Mouse (Mus musculus): ENCODE measurements around the gene Dhx58. TPM values are rescaled to one million over a fixed set of nuclear protein-coding genes. Genes with fewer than 3 reads are reported as not detected.

Gene Dhx58
- polyA plus RNA-seq, 1 experiment from 2014 or later: 1.3 TPM

GRCm38 (mm10) chr11:100685371-100685770 lies 18.7 kb downstream of the Dhx58 start:
- 65% methylated on average over 2 of the region's 3 CpGs for WGBS (ENCODE audit: insufficient replicate concordance)
- Histone ChIP-seq H3K4me3 (ENCODE audit: low read depth, low read length) (no peak overlapping the region), H3K9me3 (replicated peaks; ENCODE audit: control insufficient read depth, low read length) (no peaks in the 10 kb centered on the region), H3K4me2 (no peak overlapping the region), H3K9ac (ENCODE audit: low read depth, low read length) (no peak overlapping the region), H3K36me3 (ENCODE audit: control insufficient read depth, insufficient read depth, low read length) (no peaks in the 10 kb centered on the region), H3K4me1 (ENCODE audit: control insufficient read depth, insufficient read depth, low read length) (0 out of 2 replicates have a peak, but pooled peaks cover 2% of the 10 kb centered on the region), H3K27me3 (ENCODE audit: control insufficient read depth, insufficient read depth, low read length) (peaks cover 2% of the 10 kb centered on the region; the same call in 1 of the 2 replicates), H3K27ac (ENCODE audit: low read depth, low read length) (no peak overlapping the region)
- no peak for ATAC-seq (replicated peaks; ENCODE audit: insufficient number of reproducible peaks, low FRiP score, low TSS enrichment)

- 63% methylated on average over 2 of the region's 2 CpGs for WGBS (ENCODE audit: insufficient replicate concordance)
Observed at GRCm38 (mm10) chr11:100684084-100684483, 20.0 kb downstream of the Dhx58 start.

GRCm38 (mm10) chr11:100682526-100682925 lies 21.5 kb downstream of the Dhx58 start:
- no peak overlapping the region for H3K4me3 ChIP-seq (ENCODE audit: low read depth, low read length)
- H3K36me3 ChIP-seq (ENCODE audit: control insufficient read depth, insufficient read depth, low read length): no peaks in the 10 kb centered on the region
- ATAC-seq (replicated peaks; ENCODE audit: insufficient number of reproducible peaks, low FRiP score, low TSS enrichment): no peak
- no peaks in the 10 kb centered on the region for H3K27me3 ChIP-seq (ENCODE audit: control insufficient read depth, insufficient read depth, low read length)
- H3K4me1 ChIP-seq (ENCODE audit: control insufficient read depth, insufficient read depth, low read length): 0 out of 2 replicates have a peak, but pooled peaks cover 2% of the 10 kb centered on the region
- WGBS (ENCODE audit: insufficient replicate concordance): 70% methylated on average over 5 of the region's 5 CpGs
- H3K4me2 ChIP-seq: no peak overlapping the region
- H3K27ac ChIP-seq (ENCODE audit: low read depth, low read length): no peak overlapping the region
- no peak overlapping the region for H3K9ac ChIP-seq (ENCODE audit: low read depth, low read length)
- no peaks in the 10 kb centered on the region for H3K9me3 ChIP-seq (replicated peaks; ENCODE audit: control insufficient read depth, low read length)

More at GRCm38 (mm10) chr11:100684084-100684483, 20.0 kb downstream of the Dhx58 start:
- H3K36me3 ChIP-seq (ENCODE audit: control insufficient read depth, insufficient read depth, low read length): no peaks in the 10 kb centered on the region
- ATAC-seq (replicated peaks; ENCODE audit: insufficient number of reproducible peaks, low FRiP score, low TSS enrichment): no peak
- H3K27ac ChIP-seq (ENCODE audit: low read depth, low read length): no peak overlapping the region
- H3K4me2 ChIP-seq: no peak overlapping the region
- H3K4me1 ChIP-seq (ENCODE audit: control insufficient read depth, insufficient read depth, low read length): 0 out of 2 replicates have a peak, but pooled peaks cover 2% of the 10 kb centered on the region
- no peak overlapping the region for H3K9ac ChIP-seq (ENCODE audit: low read depth, low read length)
- H3K4me3 ChIP-seq (ENCODE audit: low read depth, low read length): no peak overlapping the region
- no peaks in the 10 kb centered on the region for H3K27me3 ChIP-seq (ENCODE audit: control insufficient read depth, insufficient read depth, low read length)
- no peaks in the 10 kb centered on the region for H3K9me3 ChIP-seq (replicated peaks; ENCODE audit: control insufficient read depth, low read length)

- H3K27me3 ChIP-seq (ENCODE audit: control insufficient read depth, insufficient read depth, low read length): no peaks in the 10 kb centered on the region
- no peaks in the 10 kb centered on the region for H3K9me3 ChIP-seq (replicated peaks; ENCODE audit: control insufficient read depth, low read length)
- H3K36me3 ChIP-seq (ENCODE audit: control insufficient read depth, insufficient read depth, low read length): no peaks in the 10 kb centered on the region
- no peak overlapping the region for H3K4me2 ChIP-seq
- 0 out of 2 replicates have a peak overlapping the region, but pooled peaks have one; percentile 16 for H3K9ac ChIP-seq (ENCODE audit: low read depth, low read length)
- WGBS (ENCODE audit: insufficient replicate concordance): 79% methylated on average over 5 of the region's 5 CpGs
- no peak overlapping the region for H3K27ac ChIP-seq (ENCODE audit: low read depth, low read length)
- H3K4me1 ChIP-seq (ENCODE audit: control insufficient read depth, insufficient read depth, low read length): 0 out of 2 replicates have a peak, but pooled peaks cover 5% of the 10 kb centered on the region
- H3K4me3 ChIP-seq (ENCODE audit: low read depth, low read length): no peak overlapping the region
- no peak for ATAC-seq (replicated peaks; ENCODE audit: insufficient number of reproducible peaks, low FRiP score, low TSS enrichment)
Observed at GRCm38 (mm10) chr11:100681826-100682225, 22.2 kb downstream of the Dhx58 start.

GRCm38 (mm10) chr11:100677810-100678209 lies 26.3 kb downstream of the Dhx58 start:
- no peak overlapping the region for H3K4me2 ChIP-seq
- no peaks in the 10 kb centered on the region for H3K36me3 ChIP-seq (ENCODE audit: control insufficient read depth, insufficient read depth, low read length)
- no peak for ATAC-seq (replicated peaks; ENCODE audit: insufficient number of reproducible peaks, low FRiP score, low TSS enrichment)
- H3K4me3 ChIP-seq (ENCODE audit: low read depth, low read length): no peak overlapping the region
- 38% methylated on average over 7 of the region's 7 CpGs for WGBS (ENCODE audit: insufficient replicate concordance)
- H3K27ac ChIP-seq (ENCODE audit: low read depth, low read length): no peak overlapping the region
- no peaks in the 10 kb centered on the region for H3K9me3 ChIP-seq (replicated peaks; ENCODE audit: control insufficient read depth, low read length)
- H3K27me3 ChIP-seq (ENCODE audit: control insufficient read depth, insufficient read depth, low read length): peaks cover 18% of the 10 kb centered on the region
- H3K4me1 ChIP-seq (ENCODE audit: control insufficient read depth, insufficient read depth, low read length): 0 out of 2 replicates have a peak, but pooled peaks cover 3% of the 10 kb centered on the region
- H3K9ac ChIP-seq (ENCODE audit: low read depth, low read length): no peak overlapping the region

GRCm38 (mm10) chr11:100673169-100673568 lies 30.9 kb downstream of the Dhx58 start:
- Histone ChIP-seq H3K4me2 (peak overlapping the region; percentile 36), H3K4me1 (ENCODE audit: control insufficient read depth, insufficient read depth, low read length) (0 out of 2 replicates have a peak, but pooled peaks cover 3% of the 10 kb centered on the region), H3K36me3 (ENCODE audit: control insufficient read depth, insufficient read depth, low read length) (no peaks in the 10 kb centered on the region), H3K9me3 (replicated peaks; ENCODE audit: control insufficient read depth, low read length) (no peaks in the 10 kb centered on the region), H3K4me3 (ENCODE audit: low read depth, low read length) (peak overlapping the region; percentile 20), H3K27me3 (ENCODE audit: control insufficient read depth, insufficient read depth, low read length) (peaks cover 25% of the 10 kb centered on the region), H3K9ac (ENCODE audit: low read depth, low read length) (no peak overlapping the region), H3K27ac (ENCODE audit: low read depth, low read length) (no peak overlapping the region)
- 0 out of 2 replicates have a peak, but pooled peaks have one; percentile 10 for ATAC-seq (replicated peaks; ENCODE audit: insufficient number of reproducible peaks, low FRiP score, low TSS enrichment)
- WGBS (ENCODE audit: insufficient replicate concordance): 2% methylated on average over 22 of the region's 23 CpGs

GRCm38 (mm10) chr11:100671956-100672355 lies 32.1 kb downstream of the Dhx58 start:
- Histone ChIP-seq H3K4me2 (no peak overlapping the region), H3K4me1 (ENCODE audit: control insufficient read depth, insufficient read depth, low read length) (no peaks in the 10 kb centered on the region), H3K9ac (ENCODE audit: low read depth, low read length) (no peak overlapping the region), H3K4me3 (ENCODE audit: low read depth, low read length) (no peak overlapping the region), H3K9me3 (replicated peaks; ENCODE audit: control insufficient read depth, low read length) (no peaks in the 10 kb centered on the region), H3K27ac (ENCODE audit: low read depth, low read length) (no peak overlapping the region), H3K36me3 (ENCODE audit: control insufficient read depth, insufficient read depth, low read length) (no peaks in the 10 kb centered on the region), H3K27me3 (ENCODE audit: control insufficient read depth, insufficient read depth, low read length) (peaks cover 25% of the 10 kb centered on the region)
- WGBS (ENCODE audit: insufficient replicate concordance): 28% methylated on average over 2 of the region's 2 CpGs
- ATAC-seq (replicated peaks; ENCODE audit: insufficient number of reproducible peaks, low FRiP score, low TSS enrichment): no peak

GRCm38 (mm10) chr11:100671049-100671448 lies 33.0 kb downstream of the Dhx58 start:
- WGBS (ENCODE audit: insufficient replicate concordance): 55% methylated on average over 1 of the region's 1 CpGs
- no peak for ATAC-seq (replicated peaks; ENCODE audit: insufficient number of reproducible peaks, low FRiP score, low TSS enrichment)

GRCm38 (mm10) chr11:100659806-100660205 lies 44.3 kb downstream of the Dhx58 start:
- Histone ChIP-seq H3K9me3 (replicated peaks; ENCODE audit: control insufficient read depth, low read length) (no peaks in the 10 kb centered on the region), H3K4me3 (ENCODE audit: low read depth, low read length) (no peak overlapping the region), H3K4me1 (ENCODE audit: control insufficient read depth, insufficient read depth, low read length) (peaks cover 10% of the 10 kb centered on the region), H3K27ac (ENCODE audit: low read depth, low read length) (no peak overlapping the region), H3K9ac (ENCODE audit: low read depth, low read length) (no peak overlapping the region), H3K27me3 (ENCODE audit: control insufficient read depth, insufficient read depth, low read length) (no peaks in the 10 kb centered on the region; the same call in 1 of the 2 replicates), H3K36me3 (ENCODE audit: control insufficient read depth, insufficient read depth, low read length) (no peaks in the 10 kb centered on the region), H3K4me2 (no peak overlapping the region)
- WGBS (ENCODE audit: insufficient replicate concordance): 63% methylated on average over 10 of the region's 10 CpGs
- 0 out of 2 replicates have a peak, but pooled peaks have one; percentile 2 for ATAC-seq (replicated peaks; ENCODE audit: insufficient number of reproducible peaks, low FRiP score, low TSS enrichment)

More at GRCm38 (mm10) chr11:100671049-100671448, 33.0 kb downstream of the Dhx58 start:
- H3K36me3 ChIP-seq (ENCODE audit: control insufficient read depth, insufficient read depth, low read length): no peaks in the 10 kb centered on the region
- H3K27me3 ChIP-seq (ENCODE audit: control insufficient read depth, insufficient read depth, low read length): peaks cover 25% of the 10 kb centered on the region
- H3K27ac ChIP-seq (ENCODE audit: low read depth, low read length): no peak overlapping the region
- no peak overlapping the region for H3K4me3 ChIP-seq (ENCODE audit: low read depth, low read length)
- H3K9me3 ChIP-seq (replicated peaks; ENCODE audit: control insufficient read depth, low read length): no peaks in the 10 kb centered on the region
- no peak overlapping the region for H3K9ac ChIP-seq (ENCODE audit: low read depth, low read length)
- no peak overlapping the region for H3K4me2 ChIP-seq
- H3K4me1 ChIP-seq (ENCODE audit: control insufficient read depth, insufficient read depth, low read length): no peaks in the 10 kb centered on the region
